Mouse (Mus musculus) forebrain, embryonic 10.5 days (tissue): ENCODE measurements around the gene Rcn2. TPM values are rescaled to one million over a fixed set of nuclear protein-coding genes. Genes with fewer than 3 reads are reported as not detected.

Experiments
- DNase-seq: peaks from one replicate; pipeline ENCODE4 v3.0.0-alpha.2; 2017; ENCODE audit warnings: low spot score; ENCODE audit errors: extremely low spot score
- H3K27ac ChIP-seq: fragments of 300-500 bp; sonication (generic); 2 replicates; pipeline ENCODE4 v1.5.1; 2016; ENCODE audit warnings: mild to moderate bottlenecking
- H3K27me3 ChIP-seq: fragments of 300-500 bp; sonication (generic); 2 replicates; pipeline ENCODE4 v1.6.1; 2016; ENCODE audit warnings: mild to moderate bottlenecking; ENCODE audit not compliant: poor library complexity, severe bottlenecking
- H3K36me3 ChIP-seq: fragments of 300-500 bp; sonication (generic); replicated peaks from 2 replicates; pipeline ENCODE4 v1.6.1; 2016; ENCODE audit warnings: mild to moderate bottlenecking, moderate library complexity
- H3K4me1 ChIP-seq: fragments of 300-500 bp; sonication (generic); 2 replicates; pipeline ENCODE4 v1.6.1; 2016
- H3K4me3 ChIP-seq: fragments of 300-500 bp; sonication (generic); 2 replicates; pipeline ENCODE4 v1.5.1; 2016; ENCODE audit warnings: mild to moderate bottlenecking, moderate library complexity
- H3K9me3 ChIP-seq: fragments of 300-500 bp; sonication (generic); 2 replicates; pipeline ENCODE4 v1.6.1; 2016; ENCODE audit warnings: mild to moderate bottlenecking, moderate library complexity
- WGBS: fragments of 180-500 bp; shearing (Covaris S2); methylation state at CpG from one replicate; pipeline ENCODE4 v1.1.7; 2016; 5-methylcytosine and 5-hydroxymethylcytosine counted together
- polyA plus RNA-seq: library from polyadenylated mRNA; unstranded; fragments of >200 nt; fragmentation: Nextera tagmentation; extraction: Ambion mirVana; gene quantifications from 2 replicates; pipeline ENCODE4 v1.2.1, GENCODE M21; 2016

The Rcn2 gene
- polyA plus RNA-seq, 1 experiment from 2014 or later = 273 TPM

- DNase-seq = no peak
- 94% methylated on average over 7 of the region's 7 CpGs for WGBS
These were observed 63.3 kb downstream of the Rcn2 start for GRCm38 (mm10) chr9:56104921-56105320.

GRCm38 (mm10) chr9:56106274-56107072 lies 64.8 kb downstream of the Rcn2 start:
- no peak for DNase-seq
- Histone ChIP-seq H3K36me3 (no peaks in the 10 kb centered on the region), H3K27me3 (0 out of 2 replicates have a peak, but pooled peaks cover 3% of the 10 kb centered on the region), H3K4me3 (no peak overlapping the region), H3K27ac (no peak overlapping the region), H3K9me3 (no peaks in the 10 kb centered on the region), H3K4me1 (peaks cover 10% of the 10 kb centered on the region)
- 71% methylated on average over 6 of the region's 6 CpGs for WGBS

More at GRCm38 (mm10) chr9:56104921-56105320, 63.3 kb downstream of the Rcn2 start:
- Histone ChIP-seq H3K4me3 (no peak overlapping the region), H3K36me3 (no peaks in the 10 kb centered on the region), H3K9me3 (no peaks in the 10 kb centered on the region), H3K27me3 (0 out of 2 replicates have a peak, but pooled peaks cover 3% of the 10 kb centered on the region), H3K27ac (no peak overlapping the region), H3K4me1 (peaks cover 10% of the 10 kb centered on the region)

GRCm38 (mm10) chr9:56107527-56107926 lies 65.9 kb downstream of the Rcn2 start:
- 0 out of 2 replicates have a peak, but pooled peaks cover 3% of the 10 kb centered on the region for H3K27me3 ChIP-seq
- H3K9me3 ChIP-seq = no peaks in the 10 kb centered on the region
- no peak overlapping the region for H3K27ac ChIP-seq
- no peak overlapping the region for H3K4me3 ChIP-seq
- WGBS = 78% methylated on average over 6 of the region's 6 CpGs
- DNase-seq = no peak
- no peaks in the 10 kb centered on the region for H3K36me3 ChIP-seq
- H3K4me1 ChIP-seq = peaks cover 12% of the 10 kb centered on the region

GRCm38 (mm10) chr9:56108174-56108573 lies 66.5 kb downstream of the Rcn2 start:
- H3K4me1 ChIP-seq = peaks cover 12% of the 10 kb centered on the region
- no peaks in the 10 kb centered on the region for H3K36me3 ChIP-seq
- 0 out of 2 replicates have a peak, but pooled peaks cover 3% of the 10 kb centered on the region for H3K27me3 ChIP-seq
- DNase-seq = no peak
- H3K4me3 ChIP-seq = no peak overlapping the region
- no peak overlapping the region for H3K27ac ChIP-seq
- H3K9me3 ChIP-seq = no peaks in the 10 kb centered on the region
- 88% methylated on average over 5 of the region's 5 CpGs for WGBS

Other genes with a start within 250 kb of the Rcn2 start
- gene Scaper, start 103.7 kb upstream of the Rcn2 start, polyA plus RNA-seq = 6.0 and 6.1 TPM in 2 replicates
- gene 4930563M21Rik, start 31.3 kb upstream of the Rcn2 start, polyA plus RNA-seq = not detected in 2 replicates
- gene Pstpip1, start 48.1 kb downstream of the Rcn2 start, polyA plus RNA-seq = 0.38 and 0.68 TPM in 2 replicates
- 510 and 526 TPM in 2 replicates for gene Tspan3, start 123.6 kb downstream of the Rcn2 start, polyA plus RNA-seq